Mouse (Mus musculus) liver, embryonic 14.5 days (tissue): ENCODE measurements around the gene Vasn. TPM values are rescaled to one million over a fixed set of nuclear protein-coding genes. Genes with fewer than 3 reads are reported as not detected.
A peak's percentile ranks its signal among the peaks of the same experiment; 100 is the strongest.

Experiments
- ATAC-seq: fragments of 200-750 bp; cut with Nextera tagmentation; 2 replicates; pipeline ENCODE4 v1.8.0; 2017; ENCODE audit warnings: moderate number of reproducible peaks, mild to moderate bottlenecking, moderate library complexity; ENCODE audit not compliant: insufficient read depth
- DNase-seq, 3 experiments: peaks; one replicate each; pipeline ENCODE4 v3.0.0-alpha.2; 2012 to 2013; ENCODE audit warnings: low read depth in 3 of 3, low spot score in 3 of 3
- H3K27ac ChIP-seq: fragments of 300-500 bp; sonication (generic); 2 replicates; pipeline ENCODE4 v1.5.1; 2014; ENCODE audit warnings: moderate library complexity, mild to moderate bottlenecking, control low read depth, inconsistent platforms
- H3K27me3 ChIP-seq: fragments of 300-500 bp; sonication (generic); 2 replicates; pipeline ENCODE4 v1.6.1; 2014; ENCODE audit warnings: mild to moderate bottlenecking, low read length, moderate library complexity; ENCODE audit not compliant: control insufficient read depth, insufficient read depth
- H3K36me3 ChIP-seq: fragments of 300-500 bp; sonication (generic); replicated peaks from 2 replicates; pipeline ENCODE4 v1.6.1; 2014; ENCODE audit warnings: low read depth; ENCODE audit not compliant: control insufficient read depth, insufficient read depth
- H3K4me1 ChIP-seq, 2 experiments: fragments of 200-500 bp in 1 of 2; fragments of 300-500 bp in 1 of 2; sonication (generic) in 1 of 2; replicated peaks; 2 replicates each; pipeline ENCODE4 v1.6.1; 2012 to 2014; ENCODE audit warnings: antibody characterized with exemption in 1 of 2, inconsistent platforms in 1 of 2, low read length in 1 of 2; ENCODE audit not compliant: control insufficient read depth in 2 of 2, insufficient read depth in 2 of 2
- H3K4me2 ChIP-seq: fragments of 300-500 bp; sonication (generic); 2 replicates; pipeline ENCODE4 v1.6.1; 2014; ENCODE audit warnings: low read depth, mild to moderate bottlenecking, control low read depth, moderate library complexity
- H3K4me3 ChIP-seq, 2 experiments: fragments of 200-500 bp in 1 of 2; fragments of 300-500 bp in 1 of 2; sonication (generic) in 1 of 2; 2 replicates each; pipeline ENCODE4 v1.5.1; 2012 to 2014; ENCODE audit warnings: low read depth in 2 of 2, low read length in 2 of 2, mild to moderate bottlenecking in 2 of 2, control low read depth in 1 of 2, inconsistent platforms in 1 of 2, moderate library complexity in 1 of 2; ENCODE audit not compliant: insufficient read depth in 1 of 2
- H3K9ac ChIP-seq: fragments of 300-500 bp; sonication (generic); replicated peaks from 2 replicates; pipeline ENCODE4 v1.6.1; 2014; ENCODE audit warnings: mild to moderate bottlenecking, control low read depth, moderate library complexity
- H3K9me3 ChIP-seq: fragments of 300-500 bp; sonication (generic); 2 replicates; pipeline ENCODE4 v1.6.1; 2016; ENCODE audit warnings: low read length, mixed read lengths; ENCODE audit not compliant: control insufficient read depth
- CTCF ChIP-seq: IDR thresholded peaks from 2 replicates; pipeline ENCODE4 v1.5.1; 2016; ENCODE audit warnings: antibody characterized with exemption, low read depth, control low read depth
- EP300 ChIP-seq: IDR thresholded peaks from 2 replicates; pipeline ENCODE4 v1.6.1; 2016; ENCODE audit warnings: antibody characterized with exemption, low read depth
- WGBS: fragments of 180-500 bp; shearing (Covaris S2); extraction: QIAGEN DNeasy Blood & Tissue Kit; methylation state at CpG from one replicate; pipeline ENCODE4 v1.1.7; 2014; ENCODE audit not compliant: insufficient replicate concordance; 5-methylcytosine and 5-hydroxymethylcytosine counted together
- polyA plus RNA-seq, 2 experiments: library from polyadenylated mRNA; depleted of rRNA in 1 of 2; stranded (reverse) in 1 of 2; unstranded in 1 of 2; fragments of >200 nt; fragmentation: Nextera tagmentation in 1 of 2; extraction: Ambion mirVana in 1 of 2; gene quantifications; 2 replicates each; pipeline versions ENCODE4 v1.2.1 to v1.2.3; 2012 to 2014

Gene Vasn
- polyA plus RNA-seq, 2 experiments, result 1.2 to 2.5 TPM

GRCm38 (mm10) chr16:4607818-4608531, 31.8 kb upstream of the Vasn start:
- Histone ChIP-seq H3K4me1 (peaks cover 0 to 19% of the 10 kb centered on the region in 2 experiments; a peak in 2 of 4 replicates), H3K4me3 (no peak overlapping the region), H3K27ac (no peak overlapping the region), H3K9ac (no peak overlapping the region), H3K9me3 (no peaks in the 10 kb centered on the region), H3K36me3 (no peaks in the 10 kb centered on the region), H3K27me3 (no peaks in the 10 kb centered on the region), H3K4me2 (no peak overlapping the region)
- 41% methylated on average over 9 of the region's 9 CpGs for WGBS
- ATAC-seq (0 out of 2 replicates have a peak, but pooled peaks have one; percentile 43), DNase-seq (peak; percentile 55 to 58 (median 58))
- TF ChIP-seq CTCF, result peak; percentile 98
- no peak for TF ChIP-seq EP300

- Histone ChIP-seq H3K4me3 (no peak overlapping the region), H3K9me3 (no peaks in the 10 kb centered on the region), H3K4me1 (peaks cover 0 to 19% of the 10 kb centered on the region in 2 experiments; a peak in 2 of 4 replicates), H3K27me3 (no peaks in the 10 kb centered on the region), H3K36me3 (no peaks in the 10 kb centered on the region), H3K9ac (no peak overlapping the region), H3K4me2 (no peak overlapping the region), H3K27ac (no peak overlapping the region)
- TF ChIP-seq EP300 (no peak), CTCF (no peak)
- DNase-seq (no peak), ATAC-seq (no peak)
- WGBS, result 77% methylated on average over 19 of the region's 19 CpGs
Measured at GRCm38 (mm10) chr16:4608532-4609059, 31.1 kb upstream of the Vasn start.

GRCm38 (mm10) chr16:4611193-4611592, 28.5 kb upstream of the Vasn start:
- H3K36me3 ChIP-seq, result no peaks in the 10 kb centered on the region; the same call in none of the 2 replicates
- WGBS, result 76% methylated on average over 5 of the region's 5 CpGs

GRCm38 (mm10) chr16:4611676-4612075, 28.1 kb upstream of the Vasn start:
- 91% methylated on average over 7 of the region's 7 CpGs for WGBS
- Histone ChIP-seq H3K4me2 (no peak overlapping the region), H3K9me3 (no peaks in the 10 kb centered on the region), H3K4me3 (no peak overlapping the region), H3K4me1 (peaks cover 0 to 7% of the 10 kb centered on the region in 2 experiments; a peak in 2 of 4 replicates), H3K27me3 (no peaks in the 10 kb centered on the region), H3K36me3 (no peaks in the 10 kb centered on the region; the same call in none of the 2 replicates), H3K9ac (no peak overlapping the region), H3K27ac (no peak overlapping the region)
- DNase-seq, result no peak
- TF ChIP-seq CTCF (peak; percentile 30; the same call in 1 of the 2 replicates), EP300 (no peak)
- no peak for ATAC-seq

More at GRCm38 (mm10) chr16:4611193-4611592, 28.5 kb upstream of the Vasn start:
- ATAC-seq (no peak), DNase-seq (no peak)
- H3K9ac ChIP-seq, result no peak overlapping the region
- no peaks in the 10 kb centered on the region for H3K9me3 ChIP-seq
- H3K4me1 ChIP-seq, result peaks cover 0 to 12% of the 10 kb centered on the region in 2 experiments; a peak in 2 of 4 replicates
- no peak overlapping the region for H3K4me2 ChIP-seq
- no peak overlapping the region for H3K4me3 ChIP-seq
- no peak overlapping the region for H3K27ac ChIP-seq
- H3K27me3 ChIP-seq, result no peaks in the 10 kb centered on the region
- TF ChIP-seq CTCF (no peak), EP300 (no peak)

- no peaks in the 10 kb centered on the region; the same call in none of the 2 replicates for H3K36me3 ChIP-seq
- WGBS, result 83% methylated on average over 9 of the region's 9 CpGs
Measured at GRCm38 (mm10) chr16:4613736-4614135, 26.0 kb upstream of the Vasn start.

More at GRCm38 (mm10) chr16:4613736-4614135, 26.0 kb upstream of the Vasn start:
- Histone ChIP-seq H3K27ac (no peak overlapping the region), H3K4me2 (no peak overlapping the region), H3K9me3 (no peaks in the 10 kb centered on the region), H3K9ac (no peak overlapping the region), H3K4me3 (no peak overlapping the region), H3K4me1 (no peaks in the 10 kb centered on the region), H3K27me3 (no peaks in the 10 kb centered on the region)
- DNase-seq (no peak), ATAC-seq (no peak)
- TF ChIP-seq CTCF, result no peak
- no peak for TF ChIP-seq EP300
